Mouse (Mus musculus) spleen, embryonic (tissue): Measurements from ENCODE around the gene Hapln3.

Experiments used
- CTCF ChIA-PET: fragments of 350-600 bp; sonication (Branson Sonifier 250); formaldehyde crosslinking; loops from one replicate; lab custom pipeline; 2022; lab: Charles Lee

Hapln3 gene

DNA sequence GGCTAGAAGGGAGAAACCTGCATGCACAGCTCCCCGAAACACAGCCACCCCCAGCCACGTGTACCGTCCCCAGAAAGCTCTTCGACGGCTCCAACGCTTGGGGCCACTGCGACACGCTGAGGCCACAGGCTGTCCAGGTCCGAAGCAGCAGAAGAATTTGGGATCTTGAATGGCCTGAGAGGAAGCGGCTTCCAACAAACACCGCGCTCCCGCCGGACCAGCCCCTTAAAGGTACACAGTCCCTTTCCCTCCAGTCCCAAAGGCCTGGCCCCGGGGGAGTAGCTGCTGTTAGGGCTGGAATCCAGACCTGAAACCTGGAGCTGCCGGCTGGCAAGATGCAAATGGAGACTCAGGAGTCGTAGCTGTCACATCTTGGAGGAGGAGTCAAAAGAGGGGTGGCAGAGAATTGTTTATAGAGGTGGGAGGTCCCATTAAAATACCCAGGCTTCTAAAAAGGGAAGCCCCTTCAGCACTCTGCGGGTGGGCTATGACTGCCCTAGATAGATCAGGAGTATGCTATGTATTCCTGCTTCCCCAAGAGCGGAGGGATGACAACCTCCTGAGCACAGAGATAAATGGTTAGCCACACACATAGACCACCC is at the start of gene Hapln3:
TSS of gene Hapln3 (minus strand) at position 176 of the 602 bp plus-strand sequence.
- CTCF ChIA-PET: no interaction called here

DNA sequence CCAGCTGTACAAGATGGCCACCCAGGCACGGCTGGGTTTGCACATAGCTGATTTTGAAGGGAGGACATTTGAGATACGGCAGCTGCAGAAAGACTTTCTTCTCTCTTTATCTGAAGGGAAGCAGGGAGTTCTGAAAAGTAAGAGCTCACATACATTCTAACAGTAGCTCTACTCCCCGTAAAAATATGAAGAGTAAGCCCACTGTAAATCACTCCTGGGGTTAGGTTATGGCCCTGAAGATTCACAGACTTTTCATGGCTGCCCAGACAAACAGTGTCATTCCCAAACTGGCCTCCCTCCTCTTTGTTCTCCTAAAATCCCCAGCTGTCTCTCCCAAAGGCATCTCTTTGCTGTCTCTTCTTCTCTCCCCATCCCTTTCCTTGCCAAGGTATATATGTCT is 43.0 kb upstream of the Hapln3 start:
- CTCF ChIA-PET: no interaction called here

DNA sequence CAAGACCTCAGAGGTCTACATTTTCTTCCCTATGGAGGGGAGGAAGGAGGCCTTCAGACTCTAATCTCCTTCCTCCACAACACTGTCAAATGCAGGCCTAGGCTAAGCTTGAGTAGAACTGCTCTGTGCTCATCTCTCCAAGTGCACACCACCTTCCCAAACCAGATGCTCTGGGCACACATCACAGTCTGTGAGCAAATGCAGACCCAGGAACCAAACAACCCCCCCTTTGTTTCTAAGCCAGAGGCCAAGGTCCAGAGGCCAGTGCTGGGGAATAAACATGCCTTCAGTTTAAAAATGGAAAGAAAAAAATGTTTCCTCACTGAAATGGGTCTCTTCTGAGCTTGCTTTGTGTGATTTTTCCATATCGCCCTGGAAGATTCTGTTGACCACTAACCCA is 41.0 kb upstream of the Hapln3 start:
- CTCF ChIA-PET: no interaction called here

DNA sequence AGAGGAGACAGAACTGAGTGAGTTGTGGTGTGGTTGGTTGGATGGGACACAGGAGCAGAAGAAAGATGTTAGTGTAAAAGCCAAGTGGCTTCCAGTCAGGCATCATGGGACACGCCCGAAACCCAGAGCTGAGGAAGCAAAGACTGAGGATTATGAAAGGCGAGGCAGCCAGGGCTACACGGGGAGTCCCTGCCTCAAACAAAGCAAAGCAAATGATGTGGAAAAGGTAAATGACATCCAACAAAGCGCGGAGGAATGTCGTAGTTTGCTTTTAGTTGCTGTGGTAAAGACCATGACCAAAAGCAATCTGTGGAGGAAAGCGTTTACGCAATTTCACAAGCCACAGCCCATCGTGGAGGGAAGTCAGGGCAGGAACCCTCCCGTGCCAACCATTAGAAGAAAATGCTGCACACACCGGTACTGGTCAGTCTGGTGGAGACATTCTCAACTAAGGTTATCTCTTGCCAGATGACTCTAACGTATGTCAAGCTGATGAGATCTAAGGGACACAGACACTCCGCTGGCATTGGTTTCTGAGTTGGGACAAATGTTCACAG is 36.3 kb upstream of the Hapln3 start:
- CTCF ChIA-PET: no interaction called here

DNA sequence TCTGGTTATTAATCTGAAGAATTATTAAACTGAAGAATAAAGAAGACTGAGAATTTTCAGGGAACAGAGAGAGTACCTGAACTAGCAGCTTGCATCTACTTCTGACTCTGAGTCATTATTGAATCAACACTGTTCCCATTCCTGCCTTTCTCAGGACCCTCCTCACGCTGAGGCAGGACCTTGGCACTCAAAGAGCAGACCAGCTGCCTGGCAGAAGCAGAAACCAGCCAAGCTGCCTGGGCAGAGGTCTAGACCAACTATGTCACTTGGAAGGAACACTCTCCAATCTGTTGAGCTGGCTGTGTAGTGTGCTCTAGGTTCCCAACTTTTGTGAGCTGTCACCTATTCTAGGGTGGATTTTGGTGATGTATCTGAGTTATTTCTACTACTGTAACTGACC is 28.6 kb upstream of the Hapln3 start:
- CTCF ChIA-PET: no interaction called here

DNA sequence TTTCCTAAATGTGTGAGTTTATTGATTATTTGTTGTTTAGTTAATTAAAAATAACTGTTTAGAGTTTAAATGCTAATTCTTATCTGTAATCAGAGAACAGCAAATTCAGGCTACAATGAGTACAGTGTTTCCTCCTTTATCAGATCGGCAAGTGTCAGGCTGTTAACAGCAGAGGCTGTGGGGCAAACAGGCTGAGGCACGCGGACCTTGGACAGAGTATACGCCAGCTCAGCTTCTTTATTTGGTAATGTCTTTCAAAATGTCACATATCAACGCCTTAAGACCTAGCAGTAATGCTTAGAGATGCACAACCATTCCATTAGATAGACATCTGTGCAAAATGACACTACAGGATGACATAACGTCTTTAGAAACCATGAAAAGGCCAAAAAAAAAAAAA is 18.7 kb upstream of the Hapln3 start:
- CTCF ChIA-PET: no interaction called here

DNA sequence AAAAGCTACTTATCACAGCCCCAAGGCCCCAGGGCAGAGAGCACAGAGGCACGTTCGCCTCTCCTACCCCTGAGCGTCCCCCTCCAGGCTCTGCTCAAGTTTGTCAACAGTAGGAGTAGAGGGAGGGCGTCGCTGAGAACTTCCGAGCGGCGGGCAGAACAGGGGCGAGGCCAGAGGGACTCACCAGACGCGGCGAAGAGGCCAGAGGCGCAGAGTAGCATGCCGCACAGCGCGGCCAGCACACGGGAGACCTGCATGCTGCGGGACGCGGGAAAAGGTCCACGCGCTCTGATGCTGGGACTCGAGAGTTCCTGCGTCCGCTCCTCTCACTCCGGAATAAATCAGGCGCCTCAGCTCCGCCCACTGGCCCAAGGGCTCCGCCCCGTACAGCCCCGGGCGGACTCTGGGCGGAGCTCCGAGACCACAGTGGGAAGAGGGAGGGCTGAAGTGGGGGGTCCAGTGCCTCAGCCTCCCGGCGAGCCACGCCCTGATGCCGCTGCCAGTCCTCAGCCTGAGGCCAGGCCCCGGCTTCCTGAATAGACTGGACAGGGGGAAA is 18.0 kb upstream of the Hapln3 start, which contains the start of gene Mfge8:
TSS of gene Mfge8 (minus strand) at position 350 of the 556 bp plus-strand sequence.
- CTCF ChIA-PET: no interaction called here

DNA sequence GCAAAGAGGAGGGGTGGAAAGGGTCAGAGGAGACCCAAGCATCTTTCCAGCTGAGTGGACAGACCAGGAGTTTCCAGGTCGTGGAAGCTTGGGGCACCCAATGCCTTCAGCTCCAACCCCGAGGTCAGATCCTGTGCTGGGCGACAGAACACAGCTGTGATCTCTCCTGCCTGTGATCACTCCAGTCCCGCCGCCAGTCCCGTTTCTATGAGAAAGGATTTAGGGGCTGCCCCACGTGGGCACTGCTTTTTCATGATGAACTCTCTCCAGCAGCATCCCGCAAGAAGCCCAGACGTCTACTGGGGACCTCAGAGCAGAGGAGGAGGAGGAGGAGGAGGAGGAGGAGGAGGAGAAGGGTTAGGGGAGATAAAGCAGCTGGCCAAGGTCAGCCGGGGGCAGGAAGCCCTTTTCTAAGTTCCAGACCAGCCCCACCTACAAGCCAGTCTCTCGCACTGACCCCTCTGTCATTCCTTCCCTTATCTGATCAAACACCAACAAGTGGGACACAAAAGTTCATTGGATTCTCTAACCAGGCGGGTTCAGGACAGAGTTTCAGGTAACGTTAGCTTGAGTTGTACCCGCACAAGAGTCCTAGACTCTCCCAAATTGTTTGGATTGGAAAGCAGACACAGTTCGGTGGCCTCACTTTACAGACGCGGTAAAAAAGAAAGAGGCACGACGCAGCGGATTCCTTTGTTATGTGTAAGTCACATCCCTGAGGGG is 17.3 kb upstream of the Hapln3 start:
- CTCF ChIA-PET: interaction anchor here (0.7 kb wide), 1 partner anchor 581 kb away, joined by 9 read pairs; no protein-coding TSS in a partner anchor

DNA sequence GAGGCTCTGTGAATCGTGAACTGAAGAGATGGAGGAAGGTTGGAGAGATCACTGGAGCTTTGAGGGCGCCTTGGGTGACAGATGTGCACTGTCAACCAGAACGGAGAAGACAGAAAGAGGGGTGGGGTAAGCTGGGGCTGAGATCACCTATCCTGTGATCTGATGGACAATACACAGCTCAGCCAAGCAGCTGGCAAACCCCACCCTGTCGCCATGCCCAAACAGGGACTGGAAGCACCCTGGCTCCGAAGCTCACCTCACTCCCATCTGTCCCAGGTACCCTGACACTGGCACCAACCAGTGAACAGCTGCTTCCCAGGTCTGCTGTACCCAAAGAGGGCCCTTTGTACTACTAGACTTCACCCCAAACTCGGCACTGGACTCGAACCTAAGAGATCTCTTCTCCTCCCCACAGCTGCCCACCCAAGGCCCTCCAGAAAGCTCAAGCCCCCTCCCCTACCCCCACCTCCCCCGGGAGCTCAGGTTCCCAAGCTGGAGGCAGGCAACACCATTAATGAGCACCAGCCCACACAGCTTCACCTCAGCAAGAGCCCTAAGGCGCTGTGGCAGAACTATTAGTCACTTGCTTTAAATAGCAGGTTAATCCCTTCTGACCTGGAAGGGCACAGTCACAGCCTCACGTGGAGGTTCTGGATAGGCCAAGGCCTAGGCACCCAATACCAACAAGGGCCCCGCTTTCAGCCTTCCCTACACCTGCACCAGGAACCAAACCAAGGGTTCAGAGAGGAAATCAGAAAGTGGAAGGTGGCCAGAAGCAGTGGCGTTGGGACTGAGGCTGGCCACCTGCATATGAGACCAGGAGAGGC is 16.4 kb upstream of the Hapln3 start:
- CTCF ChIA-PET: no interaction called here

DNA sequence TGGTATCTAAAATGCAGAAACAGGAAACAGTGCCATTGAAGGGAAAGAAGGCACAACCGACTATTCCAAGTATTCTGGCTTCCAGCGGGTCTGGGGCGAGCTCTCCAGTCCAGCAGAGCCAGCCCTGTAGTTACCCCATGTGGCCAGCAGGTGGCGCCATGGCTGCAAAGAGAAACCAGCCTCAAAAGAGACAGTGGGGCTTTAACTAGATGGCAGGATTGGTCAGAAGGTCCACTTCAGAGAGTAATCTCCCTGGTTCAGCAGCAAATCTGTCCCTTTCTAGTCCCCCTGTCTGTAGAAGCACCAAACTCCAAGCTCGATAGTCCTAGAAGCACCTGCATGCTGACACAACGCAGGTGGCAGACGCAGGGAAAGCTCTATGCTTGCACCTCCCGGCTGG is 10.1 kb upstream of the Hapln3 start:
- CTCF ChIA-PET: interaction anchor here (1.4 kb wide), 1 partner anchor 209 kb away, joined by 9 read pairs; no protein-coding TSS in a partner anchor

DNA sequence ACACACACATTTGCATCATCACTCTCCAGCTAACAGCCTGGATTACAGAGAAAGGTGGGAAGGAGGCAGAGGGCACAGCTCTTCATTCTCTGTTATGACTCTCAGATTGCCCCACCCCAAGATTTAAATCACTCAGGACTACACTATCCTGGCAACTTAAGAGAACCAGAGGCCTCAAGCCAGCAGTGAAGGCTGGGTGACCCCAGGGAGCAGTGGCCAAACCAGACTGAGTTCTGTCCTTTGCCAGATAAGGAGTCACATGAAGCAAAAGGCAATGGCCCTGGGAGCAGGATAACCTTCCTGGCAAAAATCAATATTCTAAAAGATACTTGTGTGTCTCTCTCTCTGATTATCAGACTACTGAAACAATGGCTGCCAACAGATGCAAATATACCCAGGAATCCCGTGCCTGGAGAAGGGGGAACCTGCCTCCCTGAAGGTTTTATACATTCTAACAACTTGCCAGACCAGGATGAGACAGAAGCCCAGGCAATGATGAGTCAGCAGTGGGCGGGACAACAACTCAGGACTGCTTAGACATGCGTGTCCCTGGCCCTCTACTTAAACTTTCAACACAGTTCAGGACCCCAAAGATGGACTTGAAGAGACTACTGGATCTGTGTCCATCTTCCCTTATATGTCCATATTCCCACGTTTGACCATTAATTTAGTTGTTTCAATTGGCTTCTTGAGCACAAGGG is 9.2 kb upstream of the Hapln3 start:
- CTCF ChIA-PET: no interaction called here

DNA sequence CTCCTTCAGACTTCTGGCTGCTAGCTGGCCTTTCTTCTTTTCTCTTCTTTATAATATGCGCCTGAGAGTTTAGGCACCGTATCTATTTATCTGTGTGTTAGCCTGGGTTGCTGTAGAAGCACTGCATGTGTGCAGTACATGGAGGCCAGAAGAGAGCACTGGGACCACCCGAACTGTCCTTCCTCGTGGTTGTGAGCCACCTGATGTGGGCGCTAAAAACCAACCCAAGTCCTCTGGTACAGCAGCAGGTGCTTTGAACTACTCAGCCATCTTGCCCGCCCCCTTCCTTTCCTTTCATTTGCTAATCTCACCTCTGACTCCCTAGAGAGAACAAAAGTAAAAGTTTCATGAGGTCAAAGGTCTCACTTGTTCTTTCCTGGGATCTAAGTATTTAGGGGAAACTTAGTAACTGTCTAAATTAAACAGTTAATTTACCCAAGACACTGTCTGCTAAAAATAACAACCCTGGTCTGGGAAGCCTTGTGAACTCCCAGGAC is 8.6 kb upstream of the Hapln3 start:
- CTCF ChIA-PET: no interaction called here

DNA sequence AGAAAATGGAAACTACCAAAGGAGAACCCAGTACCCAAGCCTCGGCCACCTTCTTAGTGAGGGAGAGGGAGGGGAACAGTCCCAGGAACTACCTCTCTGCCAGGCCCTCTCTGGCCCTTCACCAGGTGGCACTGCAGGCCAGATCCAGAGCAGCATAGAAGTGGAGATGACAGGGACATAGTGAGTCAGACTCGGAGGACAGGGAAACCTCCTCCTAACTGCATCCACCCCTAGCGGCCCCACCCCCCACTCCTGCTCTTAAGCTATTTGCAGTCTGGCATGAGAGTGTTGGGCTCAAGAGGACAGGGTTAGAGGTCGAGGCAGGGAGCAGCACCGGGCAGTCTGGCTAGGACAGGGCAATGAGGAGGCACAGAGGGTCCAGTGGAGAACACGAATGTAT is 2.6 kb upstream of the Hapln3 start:
- CTCF ChIA-PET: no interaction called here

DNA sequence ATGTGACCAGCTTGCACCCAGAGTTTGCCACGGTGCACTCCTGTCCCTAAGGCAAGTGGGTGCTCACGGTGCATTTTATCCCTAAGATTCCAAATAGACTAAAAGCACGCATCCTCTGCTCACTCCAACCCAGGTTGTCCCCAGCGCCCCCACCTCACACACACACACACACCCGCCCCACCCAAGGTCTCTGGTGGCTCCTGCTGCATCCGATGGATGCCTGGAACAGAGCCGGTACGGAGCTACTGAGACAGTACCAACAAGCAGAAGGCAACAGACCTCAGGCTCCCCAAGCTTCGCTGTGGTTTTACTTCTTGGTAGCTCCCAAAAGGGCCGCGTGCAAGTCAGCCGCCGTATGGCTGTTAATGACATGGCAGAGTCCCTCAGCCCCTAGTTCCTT is 433 bp downstream of the Hapln3 start:
- CTCF ChIA-PET: no interaction called here

DNA sequence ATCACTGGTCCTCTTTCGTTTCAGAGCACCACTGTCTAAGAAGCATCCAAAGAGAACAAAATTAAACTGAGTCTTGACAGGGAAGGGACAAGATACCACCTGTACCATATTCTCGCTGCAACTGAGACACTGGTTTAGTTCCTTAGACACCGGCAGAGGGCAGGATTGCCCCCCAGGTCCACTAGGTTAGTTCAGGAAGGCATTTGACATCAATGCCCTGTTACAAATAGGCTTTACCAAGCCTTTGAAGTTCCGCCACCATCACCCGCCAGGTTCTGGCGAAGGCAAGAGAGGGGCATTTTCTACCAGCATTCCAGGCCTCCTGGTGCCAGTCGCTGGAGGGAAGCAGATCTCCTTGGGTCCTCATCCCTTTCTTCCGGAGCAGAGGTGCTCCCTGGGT is 935 bp downstream of the Hapln3 start:
- CTCF ChIA-PET: no interaction called here

DNA sequence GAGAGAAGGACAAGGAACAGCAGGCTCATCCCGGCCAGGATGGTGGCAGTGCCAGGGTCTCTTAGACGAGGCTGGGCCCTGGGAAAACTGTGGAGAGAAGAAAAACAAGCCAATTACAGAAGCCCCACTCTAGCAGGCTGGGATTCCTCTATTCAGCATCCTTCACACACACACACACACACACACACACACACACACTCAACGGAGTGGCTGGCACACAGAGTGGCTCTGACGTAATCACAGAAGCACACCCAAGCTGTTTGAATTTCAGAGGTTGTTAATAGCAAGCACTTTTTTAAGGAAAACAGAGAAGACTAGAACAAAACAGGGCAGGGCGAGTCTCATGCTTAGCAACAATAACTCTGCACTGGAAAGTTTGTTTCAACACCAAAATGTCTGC is 7.4 kb downstream of the Hapln3 start:
- CTCF ChIA-PET: interaction anchor here (0.6 kb wide), 1 partner anchor 117 kb away, joined by 6 read pairs; no protein-coding TSS in a partner anchor

DNA sequence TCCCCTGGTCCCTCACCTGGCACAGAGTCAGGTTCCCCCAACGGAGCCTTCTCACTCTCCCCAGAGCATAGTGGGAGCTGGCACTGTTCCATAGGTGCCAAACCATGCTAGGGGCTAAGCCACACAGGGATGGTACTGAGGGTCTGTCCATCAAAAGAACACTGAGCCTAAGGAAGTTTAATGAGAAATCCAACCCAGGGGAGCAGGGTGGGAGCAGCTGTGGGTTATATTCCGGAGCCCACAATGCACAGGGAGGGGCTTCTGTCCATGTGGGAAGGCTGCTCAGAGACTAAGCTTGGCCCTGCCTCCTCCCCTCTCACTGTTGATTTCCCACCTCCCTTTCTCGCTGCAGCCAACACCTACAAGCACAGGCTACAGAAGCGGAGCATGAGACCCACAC is 17.0 kb downstream of the Hapln3 start:
- CTCF ChIA-PET: no interaction called here

DNA sequence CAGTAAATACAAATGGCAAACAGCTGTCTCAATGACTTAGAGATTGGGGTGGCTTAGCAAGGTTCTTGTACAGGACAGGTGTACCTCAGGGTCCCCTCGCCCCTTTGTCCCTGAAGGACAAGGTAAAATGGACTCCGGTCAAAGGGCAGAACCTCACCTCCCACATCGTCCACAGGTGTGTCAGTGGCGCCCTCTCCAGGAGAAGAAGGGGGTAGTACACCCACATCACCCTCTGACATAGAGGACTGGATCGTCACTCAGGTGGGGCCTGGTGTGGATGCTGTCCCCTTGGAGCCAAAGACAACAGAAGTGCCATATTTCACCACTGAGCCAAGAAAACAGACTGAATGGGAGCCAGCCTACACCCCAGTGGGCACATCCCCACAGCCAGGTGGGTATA is 34.3 kb downstream of the Hapln3 start:
- CTCF ChIA-PET: no interaction called here

DNA sequence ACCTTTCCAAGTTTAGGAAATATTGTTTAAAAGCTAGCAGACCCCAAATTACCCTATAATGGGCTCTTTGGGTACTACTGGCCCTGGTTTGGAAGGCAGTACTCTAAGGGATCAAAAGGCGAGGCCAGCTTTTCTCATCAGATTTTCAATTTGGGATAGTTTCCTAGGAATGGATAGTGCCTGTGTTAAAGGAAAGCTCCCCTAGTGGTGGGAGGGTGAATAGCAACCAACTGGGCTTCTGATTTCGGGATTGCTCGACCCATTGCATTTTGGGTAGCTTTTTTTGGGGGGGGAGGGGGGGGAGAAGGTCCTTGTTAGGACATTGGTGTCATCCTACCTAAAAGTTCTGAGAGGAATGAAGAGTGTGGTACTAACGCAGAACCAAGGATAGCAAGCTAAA is 41.7 kb downstream of the Hapln3 start:
- CTCF ChIA-PET: interaction anchor here (0.6 kb wide), 2 partner anchors 28 to 61 kb away, joined by 3 to 8 read pairs; no protein-coding TSS in a partner anchor

DNA sequence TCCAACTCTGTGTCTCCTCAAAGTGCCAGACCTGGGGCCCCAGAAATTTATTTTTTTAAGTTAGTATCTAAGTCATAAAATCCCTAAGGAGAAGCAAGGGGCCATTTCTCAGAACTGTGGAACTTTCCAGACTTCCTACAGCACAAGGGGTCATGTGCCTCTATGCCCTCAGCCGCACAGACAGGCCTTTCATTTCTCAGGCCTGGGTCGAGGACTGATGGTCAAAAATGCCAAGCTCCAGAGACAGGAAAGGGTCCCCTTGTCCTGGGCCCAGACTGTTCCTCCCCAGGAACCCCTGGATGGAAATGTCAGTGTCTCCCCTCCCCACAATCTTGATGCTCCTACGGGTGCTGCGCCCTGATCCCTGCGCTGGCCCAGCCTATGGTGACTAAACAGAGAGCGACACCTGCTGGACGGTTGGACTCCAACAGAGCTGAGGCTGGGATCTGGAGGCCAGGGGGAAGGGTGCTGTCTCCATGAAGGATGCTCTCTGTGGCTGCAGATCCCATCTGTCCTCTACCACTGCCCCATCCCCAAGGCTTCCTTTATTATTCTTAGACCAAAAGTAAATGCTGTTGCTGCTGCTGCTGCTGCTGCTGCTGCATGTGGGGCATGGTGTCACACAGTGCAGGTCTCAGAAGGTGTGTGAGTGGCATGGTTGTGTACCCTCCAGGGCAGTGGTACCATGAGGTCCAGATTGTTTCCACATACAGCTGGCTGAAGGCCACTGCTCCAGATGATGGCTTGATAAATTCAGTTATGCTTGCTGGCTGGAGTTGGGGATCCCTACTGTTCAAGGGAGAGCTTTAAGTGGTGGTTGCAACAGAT is 50.0 kb downstream of the Hapln3 start:
- CTCF ChIA-PET: interaction anchor here (0.7 kb wide), 1 partner anchor 172 kb away, joined by 10 read pairs; no protein-coding TSS in a partner anchor
